Mouse (Mus musculus): ENCODE data around the gene Apoh. TPM values are rescaled to one million over a fixed set of nuclear protein-coding genes. Genes with fewer than 3 reads are reported as not detected.

The Apoh gene
- total and polyA plus RNA-seq, 3 experiments, result not detected

GRCm38 (mm10) chr11:108427191-108427590 is 84.0 kb downstream of the Apoh start:
- Histone ChIP-seq H3K27ac (ENCODE audit: control insufficient read depth, low read depth, low read length) (no peak overlapping the region), H3K27me3 (ENCODE audit: control insufficient read depth in 1 of 2, insufficient read depth in 2 of 2, low read length in 2 of 2) (peaks cover 0 to 4% of the 10 kb centered on the region in 2 experiments; a peak in 3 of 4 replicates), H3K4me3 (ENCODE audit: control insufficient read depth in 1 of 2, insufficient read depth in 1 of 2, low read depth in 2 of 2, low read length in 2 of 2) (no peak overlapping the region), H3K36me3 (ENCODE audit: control insufficient read depth in 1 of 2, insufficient read depth in 2 of 2, low read length in 2 of 2) (peaks cover 0 to 3% of the 10 kb centered on the region in 2 experiments; a peak in 1 of 4 replicates), H3K9ac (ENCODE audit: control insufficient read depth, low read depth, low read length, poor library complexity, severe bottlenecking) (no peak overlapping the region), H3K9me3 (replicated peaks; ENCODE audit: insufficient read depth, low read length) (no peaks in the 10 kb centered on the region), H3K79me2 (ENCODE audit: control insufficient read depth, insufficient read depth, low read length, poor library complexity) (no peaks in the 10 kb centered on the region), H3K4me1 (ENCODE audit: control insufficient read depth in 1 of 2, insufficient read depth in 2 of 2, low read length in 2 of 2) (peaks cover 0 to 16% of the 10 kb centered on the region in 2 experiments; a peak in 2 of 4 replicates)
- TF ChIP-seq MAFK (IDR thresholded peaks at IDR 0.05; ENCODE audit: borderline replicate concordance, low read depth, low read length), result no peak
- no peak for TF ChIP-seq MYC (IDR thresholded peaks at IDR 0.05; ENCODE audit: low read depth, low read length)
- TF ChIP-seq ZC3H11A (IDR thresholded peaks at IDR 0.05; ENCODE audit: low read depth, low read length), result no peak
- TF ChIP-seq SIN3A (IDR thresholded peaks at IDR 0.05; ENCODE audit: low read length), result no peak
- no peak for TF ChIP-seq ZKSCAN1 (IDR thresholded peaks at IDR 0.05; ENCODE audit: low read depth, low read length)
- TF ChIP-seq CHD2 (IDR thresholded peaks at IDR 0.05; ENCODE audit: low read length), result no peak
- TF ChIP-seq MAX (IDR thresholded peaks at IDR 0.05; ENCODE audit: low read length), result no peak
- TF ChIP-seq POLR2AphosphoS5 (IDR thresholded peaks at IDR 0.05; ENCODE audit: borderline replicate concordance, low read depth, low read length), result no peak
- TF ChIP-seq NRF1 (IDR thresholded peaks at IDR 0.05; ENCODE audit: insufficient read depth, low read depth, low read length, poor library complexity, severe bottlenecking), result no peak
- TF ChIP-seq E2F4 (IDR thresholded peaks at IDR 0.05; ENCODE audit: borderline replicate concordance, low read depth, low read length), result no peak
- no peak for TF ChIP-seq CHD1 (IDR thresholded peaks at IDR 0.05; ENCODE audit: low read depth, low read length)
- DNase-seq (ENCODE audit: low read depth, low spot score), result no peak

GRCm38 (mm10) chr11:108429076-108429475 is 85.9 kb downstream of the Apoh start:
- peaks cover 0 to 4% of the 10 kb centered on the region in 2 experiments; a peak in 3 of 4 replicates for H3K27me3 ChIP-seq (ENCODE audit: control insufficient read depth in 1 of 2, insufficient read depth in 2 of 2, low read length in 2 of 2)
- no peaks in the 10 kb centered on the region for H3K9me3 ChIP-seq (replicated peaks; ENCODE audit: insufficient read depth, low read length)
- peaks cover 0 to 3% of the 10 kb centered on the region in 2 experiments; a peak in 1 of 4 replicates for H3K36me3 ChIP-seq (ENCODE audit: control insufficient read depth in 1 of 2, insufficient read depth in 2 of 2, low read length in 2 of 2)
- no peak overlapping the region for H3K4me3 ChIP-seq (ENCODE audit: control insufficient read depth in 1 of 2, insufficient read depth in 1 of 2, low read depth in 2 of 2, low read length in 2 of 2)
- TF ChIP-seq GABPA (IDR thresholded peaks at IDR 0.05; ENCODE audit: low read depth, low read length) (no peak), KAT2A (conservative IDR thresholded peaks at IDR 0.05; ENCODE audit: low read depth, low read length) (no peak), SMC3 (IDR thresholded peaks at IDR 0.05; ENCODE audit: low read depth, low read length) (no peak), JUND (IDR thresholded peaks at IDR 0.05; ENCODE audit: low read depth, low read length) (no peak), ZKSCAN1 (IDR thresholded peaks at IDR 0.05; ENCODE audit: low read depth, low read length) (no peak), BHLHE40 (IDR thresholded peaks at IDR 0.05; ENCODE audit: borderline replicate concordance, low read depth, low read length) (no peak), E2F4 (IDR thresholded peaks at IDR 0.05; ENCODE audit: borderline replicate concordance, low read depth, low read length) (no peak), RCOR1 (IDR thresholded peaks at IDR 0.05; ENCODE audit: low read depth, low read length) (no peak), ZMIZ1 (IDR thresholded peaks at IDR 0.05; ENCODE audit: low read depth, low read length) (no peak), NELFE (IDR thresholded peaks at IDR 0.05; ENCODE audit: low read depth, low read length) (no peak), MAZ (IDR thresholded peaks at IDR 0.05; ENCODE audit: low read depth, low read length) (no peak), MXI1 (IDR thresholded peaks at IDR 0.05; ENCODE audit: low read depth, low read length) (no peak), SIN3A (IDR thresholded peaks at IDR 0.05; ENCODE audit: low read length) (no peak), MEF2A (IDR thresholded peaks at IDR 0.05; ENCODE audit: extremely low read depth, insufficient replicate concordance, low read depth, low read length, poor library complexity, severe bottlenecking) (no peak), CTCF (IDR thresholded peaks at IDR 0.05 in 2 of 3, conservative IDR thresholded peaks at IDR 0.05 in 1 of 3; ENCODE audit: control insufficient read depth in 1 of 3, insufficient read depth in 1 of 3, low read depth in 2 of 3, low read length in 3 of 3, poor library complexity in 1 of 3, severe bottlenecking in 1 of 3) (no peak), NRF1 (IDR thresholded peaks at IDR 0.05; ENCODE audit: insufficient read depth, low read depth, low read length, poor library complexity, severe bottlenecking) (no peak), USF2 (IDR thresholded peaks at IDR 0.05; ENCODE audit: borderline replicate concordance in 1 of 2, insufficient read depth in 1 of 2, low read depth in 1 of 2, low read length in 2 of 2) (no peak)
- peaks cover 0 to 9% of the 10 kb centered on the region in 2 experiments; a peak in 2 of 4 replicates for H3K4me1 ChIP-seq (ENCODE audit: control insufficient read depth in 1 of 2, insufficient read depth in 2 of 2, low read length in 2 of 2)
- no peaks in the 10 kb centered on the region for H3K79me2 ChIP-seq (ENCODE audit: control insufficient read depth, insufficient read depth, low read length, poor library complexity)
- no peak overlapping the region for H3K9ac ChIP-seq (ENCODE audit: control insufficient read depth, low read depth, low read length, poor library complexity, severe bottlenecking)
- H3K27ac ChIP-seq (ENCODE audit: control insufficient read depth, low read depth, low read length), result no peak overlapping the region
- no peak for DNase-seq (ENCODE audit: low read depth, low spot score)

All from MEL (cell line).